Mouse (Mus musculus) small intestine, adult 2 months (tissue): ENCODE measurements around the gene Pdxk.

ENCODE experiments used
- CTCF ChIP-seq: fragments of 200-500 bp; IDR thresholded peaks from 2 replicates; pipeline ENCODE4 v1.5.1; 2012; ENCODE audit warnings: low read depth, mild to moderate bottlenecking, control low read depth, inconsistent platforms, low read length, moderate library complexity, mixed read lengths; ENCODE audit not compliant: insufficient replicate concordance, insufficient read length; ENCODE audit errors: extremely low read depth
- POLR2A ChIP-seq: fragments of 200-500 bp; IDR thresholded peaks from 2 replicates; pipeline ENCODE4 v1.6.1; 2012; ENCODE audit warnings: low read depth, mild to moderate bottlenecking, control low read depth, inconsistent platforms, low read length, moderate library complexity

DNA sequence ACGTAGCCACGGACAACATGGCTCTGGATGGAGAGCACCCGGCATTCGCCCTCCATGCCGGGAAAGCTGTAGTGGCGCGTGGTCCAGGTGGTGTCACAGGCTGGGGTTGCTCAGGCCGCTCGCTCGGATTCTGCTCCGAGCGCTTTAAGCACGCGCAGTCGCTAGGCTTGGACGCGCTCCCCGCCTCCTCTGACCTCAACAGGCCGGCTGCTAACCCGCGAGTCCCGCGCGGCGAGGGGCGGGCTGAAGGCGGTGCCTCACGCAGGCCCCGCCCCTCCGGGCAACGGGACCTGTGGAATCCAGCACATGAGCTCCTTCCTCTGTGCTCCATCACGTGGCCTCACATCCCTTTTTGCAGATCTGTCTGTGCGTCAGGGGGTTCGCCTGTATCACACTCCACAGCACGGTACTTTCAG is at the start of gene Pdxk:
- TF ChIP-seq CTCF: no peak
- peak; percentile 83 for TF ChIP-seq POLR2A
